Mouse (Mus musculus) gastrocnemius, adult 18-20 months (tissue): Measurements from ENCODE around the gene Zfand3. TPM values are rescaled to one million over a fixed set of nuclear protein-coding genes. Genes with fewer than 3 reads are reported as not detected.

ENCODE experiments used
- DNase-seq: peaks from one replicate; pipeline ENCODE4 v3.0.0; 2021; ENCODE audit warnings: low spot score
- total RNA-seq, 2 experiments: library from RNA; stranded (reverse); gene quantifications; 2 replicates each; pipeline ENCODE4 v1.2.3; 2021

Gene Zfand3
- total RNA-seq, 2 experiments from 2014 or later: 211 to 216 TPM

DNA sequence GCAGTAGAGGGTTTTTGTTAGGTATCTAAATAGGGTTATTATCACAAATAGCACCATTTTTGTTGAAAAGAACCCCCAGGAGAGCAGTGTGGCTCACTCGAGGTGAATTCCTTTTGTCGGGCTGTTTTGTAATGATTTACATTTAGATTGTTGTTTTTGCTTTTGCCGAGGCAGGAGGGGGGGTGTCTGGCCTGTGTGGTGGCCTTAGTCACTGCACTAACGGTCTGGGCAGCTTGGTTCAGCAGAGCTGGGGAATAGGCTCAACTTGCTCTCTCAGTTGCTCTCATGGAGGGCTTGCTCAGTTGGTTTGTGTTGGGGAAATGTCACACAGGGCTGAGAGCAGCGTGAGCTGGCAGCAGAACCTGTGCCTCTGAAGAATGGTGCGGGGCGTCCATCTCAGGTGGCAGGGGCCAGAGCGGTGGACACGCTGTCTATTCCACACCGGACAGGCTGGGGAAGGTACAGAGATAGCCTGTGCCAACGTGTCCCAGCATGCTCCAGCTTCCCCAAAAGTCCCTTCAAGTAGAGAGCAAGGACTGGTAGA, 186.6 kb downstream of the Zfand3 start:
- DNase-seq: no peak

DNA sequence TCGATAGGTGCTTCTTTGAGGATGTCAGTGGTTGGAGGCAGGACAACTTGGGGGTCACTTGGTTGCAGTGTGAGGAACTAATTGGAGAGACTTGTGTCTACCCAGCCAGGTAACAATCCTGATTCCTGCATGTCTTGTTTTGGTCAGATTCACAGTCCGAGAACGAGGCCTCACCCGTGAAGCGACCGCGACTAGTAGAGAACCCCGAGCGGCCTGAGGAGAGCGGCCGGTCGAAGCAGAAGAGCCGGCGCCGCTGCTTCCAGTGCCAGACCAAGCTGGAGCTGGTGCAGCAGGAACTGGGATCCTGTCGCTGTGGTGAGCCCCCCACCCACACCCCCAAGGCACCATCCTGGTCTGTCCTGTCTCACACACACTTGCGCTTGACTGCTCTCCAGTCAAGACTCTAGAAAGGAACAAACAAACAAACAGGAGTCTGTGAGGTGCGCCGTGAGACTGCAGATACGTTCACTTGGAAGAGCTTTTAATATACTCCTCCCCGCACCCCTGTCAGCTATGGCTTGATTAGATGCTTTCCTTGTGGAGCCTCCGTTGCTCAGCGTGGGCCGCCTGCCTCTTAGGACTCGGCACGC, 188.0 kb downstream of the Zfand3 start:
- no peak for DNase-seq

- no peak for DNase-seq
These were observed 189.1 kb downstream of the Zfand3 start for GRCm38 (mm10) chr17:30193615-30194014.

DNA sequence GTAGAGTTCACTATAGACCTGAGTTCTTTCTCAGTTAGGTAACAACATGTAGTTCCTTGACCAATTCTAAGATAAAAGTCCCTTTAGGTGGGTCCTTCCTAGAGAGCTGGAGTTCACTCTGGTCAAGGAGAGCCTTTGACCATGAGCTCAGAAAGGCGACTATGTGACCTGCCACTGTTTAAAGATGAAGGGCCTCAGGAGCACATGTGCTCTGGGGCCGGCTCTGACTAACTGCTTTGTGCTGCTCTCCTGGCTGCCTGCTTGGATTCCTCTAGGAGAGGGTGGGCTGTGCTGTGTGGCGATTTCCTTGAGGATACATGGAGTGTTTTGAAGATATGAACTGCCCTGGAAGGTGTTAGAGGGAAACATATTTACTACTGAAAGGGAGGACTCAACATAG, 189.6 kb downstream of the Zfand3 start:
- DNase-seq: no peak

DNA sequence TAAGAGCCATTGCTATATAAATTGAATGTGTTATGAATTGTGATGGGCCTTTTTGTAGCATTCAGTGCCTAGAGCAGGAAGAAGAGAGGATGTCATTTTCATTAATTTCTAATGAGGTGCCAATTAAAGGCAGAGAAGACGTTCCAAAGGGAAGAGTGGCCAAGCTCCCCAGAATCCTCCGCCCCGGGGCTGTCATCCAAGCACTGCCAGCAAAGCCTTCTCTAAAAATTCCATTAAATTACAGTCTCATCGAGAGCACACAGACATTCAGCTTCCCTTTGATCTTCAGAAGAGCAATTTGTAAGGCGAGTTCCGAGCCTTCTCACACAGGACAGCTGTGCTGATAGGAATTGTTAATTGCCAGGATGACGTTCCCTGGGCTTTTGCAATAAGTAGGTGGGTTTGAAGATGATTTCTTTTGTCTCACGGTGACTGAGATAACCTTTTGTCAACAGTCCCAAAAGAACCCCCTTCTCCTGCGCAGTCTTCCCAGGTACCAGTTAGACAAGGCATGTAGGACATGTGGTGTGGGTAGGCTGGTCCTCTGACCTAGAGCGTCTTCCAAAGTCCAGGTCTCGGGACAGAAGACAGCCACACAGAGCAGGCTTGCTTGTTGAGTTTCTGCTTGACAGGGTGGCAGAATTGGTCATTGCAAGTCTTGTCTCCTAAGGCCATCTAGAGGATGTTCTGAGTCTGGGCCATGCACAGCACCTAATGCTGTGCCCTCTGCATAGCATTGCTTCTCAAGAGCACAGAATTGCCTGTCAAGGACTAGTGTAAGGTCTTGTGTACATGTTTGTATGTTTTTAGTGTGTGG, 190.3 kb downstream of the Zfand3 start:
- no peak for DNase-seq

- no peak for DNase-seq
These were observed 191.2 kb downstream of the Zfand3 start for GRCm38 (mm10) chr17:30195591-30196183.

DNA sequence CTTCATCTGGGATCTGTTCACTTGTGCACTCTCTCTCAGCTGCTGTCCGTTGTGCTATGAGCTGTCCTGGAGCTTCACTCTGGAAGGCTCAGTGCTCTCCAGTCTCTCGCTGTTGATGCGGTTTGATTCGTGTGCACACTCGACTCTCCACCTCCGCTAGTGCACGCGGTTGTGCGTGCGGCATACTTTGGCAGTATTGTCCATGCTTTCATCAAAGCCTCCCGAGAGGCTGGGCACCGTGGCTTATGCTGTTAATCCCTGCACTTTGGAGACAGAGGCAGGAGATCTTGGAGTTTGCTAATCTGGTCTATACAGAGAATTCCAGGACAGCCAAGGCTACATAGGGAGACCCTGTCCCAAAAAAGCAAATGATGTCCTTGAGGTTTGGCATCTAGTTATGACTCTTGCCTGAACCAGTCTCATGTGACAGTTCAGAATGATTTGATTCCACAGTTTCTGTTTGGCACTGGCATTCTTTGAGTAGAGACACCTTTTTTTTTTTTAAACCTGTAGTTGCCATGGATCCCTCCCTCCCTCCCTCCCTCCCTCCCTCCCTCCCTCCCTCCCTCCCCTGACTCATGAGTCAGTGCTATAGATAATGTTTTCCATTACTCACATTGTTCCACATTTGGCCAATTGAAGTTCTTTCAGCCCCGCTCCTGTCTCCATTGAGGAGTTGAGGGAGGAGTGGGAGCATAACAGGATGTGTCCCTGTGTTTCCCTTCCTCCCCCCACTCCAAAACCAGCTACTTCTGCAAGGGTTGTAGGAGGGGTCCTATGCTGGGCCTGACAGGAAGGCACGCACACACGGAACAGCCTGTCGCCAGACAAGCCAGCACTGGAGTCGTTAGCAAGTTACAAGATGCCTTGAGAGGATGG, 192.1 kb downstream of the Zfand3 start:
- DNase-seq: no peak

GRCm38 (mm10) chr17:30197280-30198030, 192.9 kb downstream of the Zfand3 start:
- DNase-seq: no peak

GRCm38 (mm10) chr17:30198422-30198821, 193.9 kb downstream of the Zfand3 start:
- DNase-seq: peak; percentile 59

DNA sequence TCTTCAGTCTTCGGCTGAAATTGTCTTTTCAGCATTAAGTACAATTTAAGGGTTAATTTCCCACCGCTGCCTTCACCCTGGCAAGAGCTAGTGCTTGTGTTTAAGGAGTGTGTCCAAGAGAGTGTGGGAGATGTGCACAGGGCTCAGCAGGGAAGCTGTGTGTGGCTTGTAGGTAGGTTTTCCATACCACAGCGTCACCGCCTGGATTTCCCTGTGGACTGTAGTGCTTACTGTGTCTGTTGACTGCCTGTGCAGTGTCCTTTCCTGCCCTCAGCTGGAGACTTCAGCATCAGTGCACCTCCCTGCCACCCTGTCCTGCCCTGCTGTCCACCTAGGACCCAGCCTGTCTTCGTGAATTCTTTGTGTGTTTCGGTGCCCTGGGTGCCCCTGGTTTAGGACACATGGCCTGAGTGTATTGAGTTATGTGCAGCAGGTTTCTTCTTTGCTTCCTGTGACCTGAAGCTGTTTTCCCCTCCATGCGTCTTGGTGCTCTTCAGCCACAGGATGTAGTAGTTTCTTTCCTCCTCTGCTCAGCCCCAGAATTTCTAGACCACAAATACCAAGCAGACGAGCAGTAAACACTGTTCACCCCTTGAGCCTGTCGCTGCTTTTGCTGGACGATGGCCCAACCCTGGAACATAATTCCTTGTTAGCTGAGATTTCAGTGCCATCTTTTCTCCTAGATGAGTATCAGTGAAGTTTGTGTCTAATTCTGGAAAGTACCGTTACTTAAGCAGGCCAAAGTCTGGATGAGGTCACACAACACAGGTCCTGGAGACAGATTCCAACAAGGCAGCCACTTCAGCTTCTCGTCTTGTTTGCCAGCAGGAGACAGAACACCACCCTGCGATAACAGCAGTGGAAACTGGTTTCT, 195.1 kb downstream of the Zfand3 start:
- peak; percentile 71 for DNase-seq

DNA sequence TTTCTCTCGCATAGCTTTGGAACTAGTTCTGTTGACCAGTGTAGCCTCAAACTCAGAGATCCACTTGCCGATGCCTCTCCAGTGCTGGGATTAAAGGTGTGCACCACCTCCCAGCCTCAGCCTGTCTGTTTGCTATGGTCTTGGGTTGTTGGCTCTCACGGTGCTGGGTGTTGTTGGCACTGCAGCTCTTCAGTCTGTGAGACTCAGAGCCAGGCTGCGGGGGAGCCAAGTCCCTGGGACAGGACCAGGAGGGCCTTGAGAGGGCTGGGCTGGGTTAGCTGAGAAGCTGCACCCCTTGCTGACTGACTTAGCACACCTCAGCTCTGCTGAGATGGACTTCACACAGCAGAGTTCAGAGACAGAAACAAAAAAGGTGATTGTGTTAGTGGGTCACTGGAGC, 195.8 kb downstream of the Zfand3 start:
- no peak for DNase-seq

- peak; percentile 50 for DNase-seq
These were observed 200.7 kb downstream of the Zfand3 start for GRCm38 (mm10) chr17:30205062-30205825.

DNA sequence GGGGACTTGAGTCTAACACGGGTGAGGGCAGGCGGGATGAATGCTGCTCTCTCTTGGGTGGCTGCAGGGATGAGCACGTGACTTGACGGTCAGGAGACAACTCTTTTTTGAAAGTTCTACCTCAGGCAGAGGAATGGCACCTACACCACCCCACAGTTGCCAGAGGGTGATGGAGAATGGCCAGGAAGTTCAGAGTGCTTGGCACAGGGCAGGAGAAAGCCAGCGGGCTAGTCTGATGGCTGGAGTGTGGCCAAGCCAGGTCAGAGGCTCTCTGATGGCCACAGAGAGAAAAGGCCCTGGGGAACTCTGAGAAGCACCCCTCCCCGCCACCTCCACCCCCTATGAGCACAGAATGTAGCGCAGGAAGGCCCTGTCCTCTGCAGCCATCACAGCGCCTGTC, 205.7 kb downstream of the Zfand3 start:
- DNase-seq: no peak

DNA sequence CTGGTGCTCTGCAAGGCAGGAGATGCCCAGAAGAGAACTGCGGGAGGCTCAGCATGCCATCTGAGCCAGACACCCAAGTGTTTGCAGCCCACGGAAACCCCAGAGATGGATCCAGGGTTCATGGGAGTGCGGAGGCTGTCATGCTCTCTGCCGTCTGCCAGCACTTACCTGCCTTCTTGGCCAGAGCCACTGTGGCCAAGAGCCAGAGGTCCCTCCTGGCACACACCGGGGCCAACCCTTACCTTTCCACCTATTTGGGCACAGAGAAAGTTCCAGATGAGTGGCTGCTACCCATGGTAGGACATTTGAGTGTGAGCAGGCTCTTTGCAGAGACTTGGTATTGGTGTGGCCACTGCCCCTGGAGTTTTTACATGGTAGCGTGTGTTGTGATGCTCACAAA, 206.4 kb downstream of the Zfand3 start:
- no peak for DNase-seq

- no peak for DNase-seq
These were observed 208.1 kb downstream of the Zfand3 start for GRCm38 (mm10) chr17:30212647-30213046.

DNA sequence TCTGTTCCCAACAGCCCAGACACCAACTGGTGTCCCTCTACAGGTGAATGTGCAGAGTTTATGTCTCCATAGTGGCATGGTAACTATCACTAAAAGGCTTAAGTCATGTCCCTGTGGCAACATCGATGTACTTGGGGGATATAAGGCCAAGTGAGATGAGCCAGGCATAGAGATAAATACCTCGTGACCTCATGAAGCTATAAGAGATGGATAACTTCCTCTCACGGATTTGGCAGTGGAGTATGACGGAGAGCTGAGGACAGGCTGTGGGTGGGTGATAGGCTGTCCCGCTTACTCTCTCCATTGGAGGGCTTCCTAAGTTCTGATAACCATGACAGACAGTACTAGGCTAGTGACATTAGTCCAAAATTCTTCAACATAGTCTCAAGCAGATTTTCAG, 208.8 kb downstream of the Zfand3 start:
- DNase-seq: no peak

DNA sequence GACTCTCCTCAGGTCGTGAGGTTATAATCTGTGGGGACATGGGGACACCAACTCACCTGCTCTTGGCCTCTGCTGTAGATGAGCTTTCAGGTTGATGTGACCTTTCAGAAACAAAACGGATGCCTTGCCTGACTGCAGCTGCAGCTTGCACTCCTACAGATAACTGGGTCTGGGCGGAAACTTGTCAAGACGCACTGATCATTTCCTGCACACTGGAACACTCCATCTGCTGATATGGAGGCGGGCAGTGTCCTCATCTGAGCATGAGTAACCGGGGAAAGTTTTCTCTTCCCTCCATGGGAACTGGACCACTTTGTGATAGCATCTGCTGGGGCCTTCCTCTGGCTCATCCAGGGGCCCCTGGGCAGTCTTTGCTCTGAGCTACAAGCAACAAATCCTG, 209.9 kb downstream of the Zfand3 start:
- DNase-seq: no peak

DNA sequence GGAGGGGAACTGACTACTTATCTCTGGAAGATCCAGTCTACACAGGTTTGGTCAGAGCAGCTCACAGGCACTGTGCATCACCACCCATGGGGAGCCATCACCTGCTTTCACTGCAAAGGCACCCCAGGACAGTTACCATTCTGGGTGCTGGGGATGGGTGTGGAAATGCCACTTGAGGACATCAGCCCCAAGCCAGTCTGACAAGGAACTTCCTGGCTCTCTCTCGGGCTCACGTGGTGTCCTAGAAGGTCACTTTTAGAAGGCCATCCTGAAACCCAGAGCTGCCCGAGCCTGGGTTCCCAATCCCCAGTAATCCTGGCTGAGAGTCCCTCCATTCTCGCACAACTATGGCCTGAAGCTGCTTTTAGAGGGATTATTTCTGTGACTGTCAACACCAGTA, 211.2 kb downstream of the Zfand3 start:
- DNase-seq: no peak

DNA sequence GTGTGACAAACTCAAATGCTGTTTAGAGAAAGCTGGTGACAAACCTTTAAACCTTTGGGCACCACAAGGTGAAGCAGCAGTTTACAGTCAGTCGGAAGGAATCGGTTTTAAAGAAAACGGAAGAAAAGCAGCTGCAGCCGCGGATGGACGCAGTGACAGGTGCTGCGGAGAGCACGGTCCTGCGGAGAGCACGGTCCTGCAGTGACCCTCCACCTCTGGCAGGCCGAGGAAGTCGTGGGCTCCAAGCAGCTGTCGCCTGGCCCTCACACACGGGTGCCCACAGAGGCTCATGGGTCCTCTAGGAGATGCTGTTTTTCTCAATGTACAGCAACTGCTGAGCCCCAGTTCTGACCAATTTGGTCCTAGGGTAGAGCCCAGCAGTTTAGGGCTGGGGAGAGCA, 217.1 kb downstream of the Zfand3 start:
- no peak for DNase-seq
